Mouse (Mus musculus): Measurements from ENCODE around the gene Col19a1.

Gene Col19a1

DNA sequence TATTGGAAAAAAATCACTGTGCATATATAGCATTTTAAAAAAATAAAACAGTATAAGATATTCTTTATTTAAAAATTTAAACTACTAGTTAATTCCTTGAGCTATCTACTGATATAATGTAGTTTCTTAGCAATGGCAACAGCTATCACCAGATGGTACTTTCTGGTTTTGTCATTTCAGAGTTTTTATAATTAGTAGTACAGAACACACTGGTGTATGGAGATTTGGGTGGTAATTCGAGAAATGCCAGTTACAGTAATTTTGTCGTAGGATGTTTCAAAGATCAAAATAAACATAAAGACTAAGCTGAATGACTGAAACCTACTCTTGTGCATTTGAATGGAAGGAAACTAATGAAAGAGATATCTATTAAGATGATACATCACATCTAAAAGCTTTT is 129.3 kb downstream of the Col19a1 start:
- no peak for DNase-seq

DNA sequence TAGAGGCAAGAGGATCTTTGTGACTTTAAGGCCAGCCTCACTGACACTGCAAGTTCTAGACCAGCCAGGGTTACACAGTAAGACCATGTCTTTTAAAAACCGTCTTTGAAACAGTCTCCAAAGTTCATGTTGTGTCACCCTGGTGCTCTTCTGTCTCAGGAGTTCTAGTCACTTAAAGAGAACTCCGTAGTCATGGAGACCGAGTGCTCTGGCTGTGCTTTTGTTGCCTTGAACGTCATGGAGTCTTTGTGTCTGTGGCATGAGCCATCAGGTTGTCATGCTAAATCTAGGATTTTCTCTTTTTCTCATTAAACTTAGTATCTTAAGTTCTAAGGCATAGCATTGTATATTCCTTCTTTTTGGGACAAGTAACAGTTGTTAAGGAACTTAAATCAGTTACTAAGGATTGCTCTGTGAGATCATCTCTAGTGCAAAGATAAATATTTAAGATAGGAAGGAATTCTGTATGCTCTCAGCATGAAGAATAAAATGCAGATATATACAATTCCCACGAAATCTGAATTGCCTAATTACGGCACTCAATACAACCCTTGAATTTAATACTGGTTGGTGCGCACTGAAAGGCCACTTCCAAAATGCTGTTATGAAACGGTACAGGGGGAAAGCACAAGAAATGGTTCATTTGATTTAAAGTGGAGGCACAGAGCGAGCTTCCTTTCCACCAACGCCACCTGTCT is 134.6 kb downstream of the Col19a1 start:
- DNase-seq, result no peak

DNA sequence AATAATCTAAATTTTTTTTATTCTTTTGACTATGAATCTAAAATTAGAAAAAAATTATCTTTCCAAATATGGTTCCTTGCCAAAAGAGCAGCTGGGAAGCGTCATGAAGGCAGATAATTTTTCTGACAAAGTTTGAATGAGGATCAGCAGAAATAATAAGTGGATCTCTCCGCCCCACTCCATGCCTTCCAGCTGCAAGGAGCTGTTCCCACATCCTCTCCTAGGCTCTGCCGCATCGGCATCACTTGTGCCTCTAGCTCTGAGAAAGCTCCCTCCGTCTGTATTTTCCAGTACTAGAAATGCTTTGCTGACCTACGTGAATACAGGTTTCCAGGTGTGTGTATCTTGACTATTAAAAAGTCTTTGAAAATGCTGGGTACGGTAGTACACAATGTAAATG is 135.1 kb downstream of the Col19a1 start:
- DNase-seq, result peak; percentile 48 to 75

DNA sequence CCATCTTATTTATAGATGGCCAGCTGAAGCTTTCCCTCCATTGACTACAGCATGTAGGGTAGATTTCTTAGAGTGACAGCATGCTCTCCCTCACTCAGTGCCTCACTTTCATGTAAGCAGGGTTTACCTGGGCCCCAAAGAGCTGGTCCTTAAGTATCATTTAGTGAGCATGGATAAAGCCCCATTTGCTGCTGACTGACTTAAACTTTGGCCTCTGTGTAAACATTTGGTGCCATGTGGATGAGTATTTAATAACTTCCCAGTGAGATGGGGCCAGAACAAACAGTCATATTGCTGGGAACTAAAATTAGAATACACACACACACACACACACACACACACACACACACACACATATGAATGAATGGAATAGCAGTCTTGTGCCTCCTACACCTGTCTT is 149.8 kb downstream of the Col19a1 start:
- no peak for DNase-seq

DNA sequence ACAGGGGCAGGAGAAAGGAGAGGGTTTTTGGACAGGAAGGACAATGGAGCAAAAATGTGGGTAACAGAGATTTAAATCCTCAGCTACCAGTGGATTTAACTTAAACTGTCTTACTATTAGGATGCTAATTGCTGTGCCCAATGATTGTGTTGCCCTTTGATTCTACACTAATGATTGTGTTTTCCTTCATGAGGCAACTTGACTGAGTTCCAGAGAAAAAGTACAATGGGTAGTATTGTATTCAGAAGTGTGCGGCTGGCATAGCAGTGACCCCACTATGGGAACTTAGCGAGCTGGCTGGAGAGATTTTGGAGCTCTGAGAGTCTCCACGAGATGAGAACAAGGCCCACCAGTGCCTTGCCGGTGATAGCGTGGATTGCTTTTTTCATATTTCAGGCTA is 159.0 kb downstream of the Col19a1 start:
- no peak for DNase-seq

DNA sequence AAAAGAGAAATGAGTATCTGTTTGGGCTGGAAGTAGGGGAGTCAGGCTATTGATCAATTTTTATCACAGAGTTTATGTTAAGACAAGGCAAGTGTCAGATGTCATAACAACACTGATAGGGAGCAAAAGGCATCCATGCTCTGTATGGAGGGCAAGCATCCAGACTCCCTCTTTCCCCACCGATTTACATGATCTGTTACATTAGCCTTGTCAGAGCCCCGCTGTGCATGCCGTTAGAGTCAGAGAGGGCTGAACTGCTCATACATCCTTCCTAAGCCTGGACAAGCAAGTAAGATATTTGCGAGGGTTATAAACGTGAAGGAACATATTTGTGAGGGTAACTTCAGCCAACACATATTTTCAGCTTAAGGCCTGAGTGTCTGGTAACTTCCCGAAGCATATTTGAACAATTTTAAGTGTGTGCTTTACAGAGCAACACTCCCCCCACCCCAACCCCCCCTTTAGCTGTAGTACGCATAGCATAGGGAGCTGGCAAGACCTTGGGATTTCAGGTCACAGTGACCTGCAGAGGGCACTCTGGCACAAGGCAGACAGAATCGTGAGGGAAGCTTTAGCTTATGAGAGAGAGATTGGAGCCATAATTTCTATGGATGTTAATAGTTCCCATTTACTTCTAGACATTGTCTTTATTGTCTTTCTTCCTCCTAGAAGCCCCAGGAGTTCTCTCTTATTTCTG is 209.0 kb downstream of the Col19a1 start:
- peak; percentile 32 to 49 for DNase-seq

DNA sequence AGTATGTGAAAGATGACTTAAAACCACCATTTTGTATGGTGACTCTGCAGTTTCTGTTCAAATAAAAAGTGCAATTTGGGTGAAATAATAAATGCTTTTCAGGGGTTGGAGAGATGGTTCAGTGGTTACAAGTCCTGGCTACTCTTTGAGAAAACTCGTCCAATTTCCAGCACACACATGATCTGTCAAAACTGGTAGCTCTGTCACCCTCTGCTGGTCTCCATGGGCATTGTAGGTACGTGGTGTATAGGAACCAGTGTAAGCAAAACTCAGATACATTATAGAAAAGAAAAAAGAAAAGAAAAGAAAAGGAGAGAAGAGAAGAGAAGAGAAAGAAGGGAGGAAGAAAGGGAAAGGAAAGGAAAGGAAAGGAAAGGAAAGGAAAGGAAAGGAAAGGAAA is 212.4 kb downstream of the Col19a1 start:
- DNase-seq, result peak in 1 of 2 experiments; percentile 11

DNA sequence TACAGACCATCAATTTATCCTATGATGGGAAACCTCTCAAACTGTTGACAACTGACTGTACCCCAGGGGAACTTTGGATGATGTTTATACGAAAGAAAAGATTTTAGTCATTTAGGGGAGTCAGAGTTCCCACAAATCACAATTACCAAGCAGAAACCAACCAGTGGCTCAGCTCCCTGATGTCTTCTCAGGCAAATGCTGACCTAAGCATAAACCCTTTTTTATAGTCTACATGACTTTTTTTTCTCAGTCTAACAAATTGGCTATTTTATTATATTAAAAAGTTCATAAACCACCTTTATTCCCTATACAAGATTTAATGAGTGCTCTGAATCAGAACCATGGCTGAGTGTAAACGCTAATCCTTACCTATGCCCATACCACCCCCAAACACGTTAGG is 213.6 kb downstream of the Col19a1 start:
- DNase-seq, result no peak

DNA sequence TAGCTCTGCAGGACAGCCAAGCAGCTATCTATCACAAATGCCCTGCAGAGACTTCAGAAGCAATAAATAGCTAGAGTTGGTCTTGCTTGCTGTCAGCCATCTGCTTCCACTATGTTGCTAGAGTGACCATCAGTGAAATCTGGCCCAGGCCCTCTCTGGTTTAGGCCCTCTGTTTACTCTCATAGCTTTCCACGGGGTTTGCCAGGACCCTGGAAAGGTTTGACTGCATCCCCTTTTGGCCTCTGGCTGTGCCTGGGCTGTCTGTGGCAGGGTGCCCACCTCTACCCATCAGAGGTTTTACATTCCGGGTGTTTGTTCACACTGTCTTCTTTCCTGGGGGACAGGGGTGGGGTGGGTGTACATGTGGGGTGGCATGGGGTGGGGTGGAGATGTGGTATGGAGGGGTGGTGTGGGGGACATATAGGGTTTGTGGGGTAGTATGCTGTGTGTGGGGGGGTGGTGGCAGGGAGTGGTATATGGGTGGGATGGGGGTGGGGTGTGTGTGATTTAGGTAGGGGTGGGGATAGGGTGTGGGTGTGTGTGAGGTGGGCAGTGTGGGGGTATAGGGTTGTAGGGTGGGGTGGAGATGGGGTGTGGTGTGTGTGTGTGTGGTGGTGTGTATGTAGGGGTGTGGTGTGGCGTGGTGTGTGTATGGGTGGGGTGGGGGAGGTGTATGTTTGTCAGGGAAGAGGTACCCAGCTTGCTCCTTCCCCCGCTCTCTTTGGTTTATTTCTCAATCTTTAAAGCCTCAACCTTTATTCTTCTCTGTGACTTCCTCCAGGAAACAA is 214.6 kb downstream of the Col19a1 start:
- DNase-seq, result no peak

DNA sequence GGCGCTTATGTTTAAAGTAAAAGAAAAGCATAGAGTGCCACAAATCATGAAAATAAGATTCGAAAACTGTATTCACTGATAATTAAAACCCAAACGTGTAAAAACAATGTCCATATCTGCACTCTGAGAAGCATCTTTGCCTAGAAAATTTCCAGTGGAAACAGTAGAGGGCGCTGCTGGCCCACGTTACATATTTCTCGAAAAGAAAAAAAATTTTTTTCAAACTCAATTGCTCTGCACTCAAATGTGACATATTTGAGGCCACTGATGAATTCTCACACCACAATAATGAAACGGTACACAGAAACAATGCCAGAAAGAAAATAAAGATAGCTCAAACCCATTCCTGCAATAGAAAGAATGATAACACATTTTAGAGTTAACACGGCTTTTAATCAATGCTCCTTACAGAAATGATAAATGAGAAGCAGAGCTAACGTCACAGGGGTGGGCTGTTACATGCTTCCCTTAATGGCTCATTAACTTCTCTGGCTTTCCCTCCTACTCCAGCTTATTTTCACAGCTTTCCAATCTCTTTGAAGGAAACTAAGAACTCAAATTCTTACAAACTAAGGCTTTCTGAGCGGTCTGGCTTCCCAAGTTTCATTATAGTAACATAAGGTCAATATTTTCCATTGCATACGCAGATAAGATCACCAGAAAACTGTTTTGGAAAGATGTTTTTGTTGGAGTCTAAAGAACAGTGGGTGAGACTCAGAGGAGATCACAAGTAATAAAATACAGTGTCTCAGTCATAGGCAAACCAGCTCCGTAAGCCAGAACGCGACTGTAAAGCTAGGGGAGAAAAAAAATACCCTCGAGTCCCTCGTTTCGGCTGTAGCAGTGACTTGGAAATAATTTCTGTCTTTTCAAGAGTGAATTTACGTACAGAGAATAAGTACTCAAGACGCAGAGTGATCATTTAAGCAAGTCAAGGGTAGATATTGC is 219.4 kb downstream of the Col19a1 start:
- DNase-seq, result peak in 1 of 2 experiments; percentile 29

DNA sequence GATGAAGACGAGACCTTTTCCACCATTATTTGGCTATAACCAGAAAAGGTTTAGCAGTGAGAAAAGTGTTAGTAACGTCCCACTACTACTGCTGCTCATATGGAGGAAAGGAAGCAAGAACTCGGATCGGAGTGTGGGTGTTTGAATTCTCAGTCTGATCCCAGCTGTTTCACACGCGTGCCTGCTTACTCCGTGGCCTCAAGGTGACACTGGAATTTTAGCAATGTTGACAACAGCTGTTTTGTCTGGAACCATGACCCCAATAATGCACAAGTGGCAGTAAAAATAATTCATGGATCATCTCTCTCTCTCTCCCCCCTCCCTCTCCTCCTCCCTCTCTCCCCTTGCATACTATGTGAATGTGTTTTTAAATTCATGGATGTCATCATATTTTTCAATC is 222.5 kb downstream of the Col19a1 start:
- no peak for DNase-seq

DNA sequence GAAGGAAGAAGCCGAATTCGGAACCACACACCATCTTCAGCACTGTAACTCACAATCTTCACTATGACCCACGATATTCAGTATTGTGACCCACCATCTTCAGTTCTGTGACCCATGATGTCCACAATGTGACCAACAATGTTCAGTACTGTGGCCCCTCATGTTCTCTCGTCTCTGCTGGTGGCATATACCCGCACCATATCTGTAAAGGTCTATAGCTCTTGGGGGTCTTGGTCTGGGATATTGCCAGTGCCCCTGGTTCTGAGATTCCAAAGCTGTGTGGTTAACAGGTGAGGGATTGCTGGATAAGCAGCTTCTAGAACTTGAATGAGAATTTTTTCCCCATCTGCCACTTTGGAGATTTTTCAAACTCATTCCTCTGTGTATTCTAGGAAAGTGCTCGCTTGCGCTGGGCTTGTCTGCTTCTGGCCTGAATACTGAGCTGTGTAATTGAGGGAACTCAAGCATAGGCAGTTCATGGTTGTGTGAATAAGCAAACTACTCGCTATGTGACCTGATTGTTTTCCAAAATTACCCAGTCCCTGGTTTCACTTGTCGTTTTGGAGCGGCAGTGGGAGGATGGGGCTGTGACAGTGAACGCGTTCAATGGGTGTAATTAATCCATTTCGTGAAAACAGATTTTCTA is 225.2 kb downstream of the Col19a1 start:
- DNase-seq, result no peak

DNA sequence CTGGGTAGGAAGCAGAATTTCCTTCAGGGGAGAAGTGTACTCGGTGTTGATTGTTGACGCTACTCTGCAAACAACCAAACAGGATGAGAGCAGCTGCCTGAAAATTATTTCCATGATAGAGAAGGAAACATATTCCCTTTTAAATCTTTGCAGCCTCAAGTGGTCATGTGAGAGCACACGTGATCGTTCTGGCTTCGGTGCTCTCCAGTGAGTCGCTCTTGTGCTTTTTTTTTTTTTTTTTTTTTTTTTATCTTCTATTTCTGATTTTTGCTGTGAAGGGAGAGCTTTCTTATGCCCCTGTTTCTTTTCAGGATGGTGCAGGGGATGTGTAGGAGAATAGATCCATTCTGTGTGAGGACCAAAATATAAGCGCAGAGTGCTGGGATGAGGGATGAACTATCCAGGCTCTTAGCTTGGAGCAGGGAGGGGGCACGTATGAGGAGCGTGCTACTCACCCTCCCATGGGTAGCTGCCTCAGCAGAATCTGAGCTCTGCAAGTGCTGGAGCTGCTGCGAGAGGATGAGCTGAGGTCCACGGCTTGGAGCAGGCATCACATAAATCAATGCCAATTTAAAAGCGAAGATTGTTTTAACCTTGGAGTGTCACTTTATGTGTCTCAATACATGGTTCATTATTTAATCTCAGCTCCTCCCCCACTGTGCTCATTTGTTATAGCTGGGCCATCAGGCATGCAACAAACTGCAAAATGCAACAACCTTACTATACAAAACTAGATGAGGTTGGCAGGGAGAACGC is 237.6 kb downstream of the Col19a1 start:
- no peak for DNase-seq

DNA sequence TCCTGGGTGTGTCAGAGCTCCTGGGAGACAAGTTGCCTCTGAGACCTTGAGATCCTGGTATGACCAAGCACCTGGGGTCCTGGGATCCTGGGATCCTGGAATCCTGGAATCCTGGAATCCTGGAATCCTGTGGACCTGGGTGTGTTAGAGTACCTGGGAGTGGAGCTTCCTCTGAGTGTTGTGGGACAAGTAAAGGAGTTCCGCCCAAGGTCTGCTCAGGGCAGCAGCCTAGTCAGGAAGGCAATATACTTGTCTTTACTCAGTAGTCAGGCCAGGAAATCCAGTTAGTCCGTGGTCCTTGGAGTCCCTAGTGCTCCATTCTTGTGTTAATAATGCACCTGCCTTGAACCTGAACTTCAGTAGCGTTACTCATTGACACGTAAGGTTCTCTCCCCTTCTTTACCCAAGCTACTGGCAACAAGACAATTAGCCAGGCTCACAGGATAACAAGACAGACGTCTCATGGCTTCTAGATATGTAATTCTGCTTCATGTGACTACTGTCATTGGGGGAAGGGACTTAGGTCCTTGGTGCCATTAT is 239.6 kb downstream of the Col19a1 start:
- no peak for DNase-seq

DNA sequence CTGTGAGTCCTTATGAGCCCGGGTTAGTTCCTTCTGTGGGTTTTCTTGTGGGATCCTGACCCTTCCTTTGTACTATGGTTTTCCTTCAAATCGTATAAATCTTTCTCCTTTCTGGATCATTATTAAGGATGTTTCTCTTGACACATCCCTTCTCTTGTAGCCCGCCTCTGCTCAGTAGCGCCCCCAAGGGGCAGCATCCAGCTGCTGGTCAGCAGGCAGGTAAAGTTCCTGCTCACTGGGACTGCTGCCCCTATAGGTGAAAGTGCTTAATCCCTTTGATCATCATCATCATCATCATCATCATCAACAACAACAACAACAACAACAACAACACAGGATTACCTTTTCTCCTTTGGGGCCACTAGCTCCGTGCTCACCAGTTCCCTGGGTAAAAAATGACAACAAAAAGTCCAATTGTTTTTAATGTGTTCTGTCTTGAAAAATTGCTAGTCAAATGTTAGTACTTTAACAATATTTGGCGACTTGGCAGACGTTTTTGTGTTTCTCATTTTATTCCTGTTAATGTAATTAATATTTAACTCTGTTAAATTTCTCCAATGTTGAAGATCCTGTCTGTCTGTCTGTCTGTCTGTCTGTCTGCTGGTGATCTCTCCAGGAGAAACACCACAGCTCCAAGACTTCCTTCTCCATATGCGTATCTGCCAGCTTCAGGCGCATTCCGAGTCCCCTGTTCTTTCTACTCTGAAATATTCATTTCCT is 249.6 kb downstream of the Col19a1 start:
- no peak for DNase-seq

DNA sequence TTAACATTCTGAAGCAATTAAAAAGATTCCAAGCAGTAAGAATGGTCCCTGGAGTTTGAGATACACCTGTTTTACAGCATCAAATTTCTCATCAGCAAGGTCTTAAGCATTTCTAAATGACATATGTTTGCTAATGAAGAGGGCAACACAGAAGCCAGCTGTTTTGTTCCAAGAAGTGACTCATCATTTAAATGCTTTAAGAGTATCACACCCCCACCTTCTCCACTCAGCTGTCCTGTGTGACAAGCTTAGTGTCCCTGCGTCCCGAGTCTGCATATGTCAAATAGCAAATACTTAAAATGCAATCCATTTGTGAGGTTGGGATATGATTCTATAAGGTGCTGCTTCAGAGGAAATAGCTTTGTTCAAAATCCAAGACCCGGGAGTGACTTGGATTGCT is 251.2 kb downstream of the Col19a1 start:
- no peak for DNase-seq

DNA sequence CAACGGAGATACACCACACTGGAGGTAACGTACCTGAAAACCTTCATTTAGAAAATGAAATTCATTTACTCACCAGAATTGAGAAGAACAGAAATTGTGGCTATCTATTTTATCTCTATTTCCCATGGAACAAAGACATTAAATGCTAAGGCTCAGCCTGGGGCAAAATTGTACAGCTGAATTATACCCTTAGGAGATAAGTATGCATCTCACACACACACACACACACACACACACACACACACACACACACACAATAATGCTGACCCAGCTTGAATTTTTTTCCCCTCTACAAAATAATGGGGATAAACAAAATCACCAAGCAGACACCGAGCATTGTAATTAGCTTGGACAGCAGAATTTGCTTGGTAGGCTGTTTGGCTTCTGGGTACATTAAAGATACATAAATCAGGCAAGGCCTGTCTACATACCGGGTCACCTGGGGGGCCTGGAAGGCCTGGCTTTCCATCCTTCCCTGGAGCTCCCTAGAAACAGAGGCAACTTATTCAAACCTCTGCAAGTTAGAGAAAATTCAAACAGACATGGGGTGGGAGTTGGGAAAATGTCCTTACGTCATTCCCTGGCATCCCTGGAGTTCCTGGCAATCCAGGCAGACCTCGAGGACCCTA is 270.2 kb downstream of the Col19a1 start:
- no peak for DNase-seq

DNA sequence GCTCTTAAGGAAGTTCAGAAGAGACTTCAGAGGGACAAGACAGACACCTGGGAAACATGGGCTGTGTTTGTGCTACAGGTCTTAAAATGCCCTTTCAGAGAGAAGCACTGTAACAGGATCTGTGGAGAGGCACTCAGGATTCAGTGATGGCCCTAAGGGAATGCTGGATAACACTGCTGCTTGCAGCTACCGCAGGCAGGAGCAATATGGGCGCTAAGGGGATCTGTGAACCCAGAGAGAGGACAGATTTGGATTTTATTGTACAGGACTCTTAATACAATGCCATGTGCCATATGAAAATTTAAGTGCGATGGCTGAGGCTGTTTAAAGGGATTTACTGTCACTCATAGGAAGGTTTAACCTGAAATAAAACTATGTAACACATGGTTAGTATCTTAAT is 270.8 kb downstream of the Col19a1 start:
- DNase-seq, result no peak

DNA sequence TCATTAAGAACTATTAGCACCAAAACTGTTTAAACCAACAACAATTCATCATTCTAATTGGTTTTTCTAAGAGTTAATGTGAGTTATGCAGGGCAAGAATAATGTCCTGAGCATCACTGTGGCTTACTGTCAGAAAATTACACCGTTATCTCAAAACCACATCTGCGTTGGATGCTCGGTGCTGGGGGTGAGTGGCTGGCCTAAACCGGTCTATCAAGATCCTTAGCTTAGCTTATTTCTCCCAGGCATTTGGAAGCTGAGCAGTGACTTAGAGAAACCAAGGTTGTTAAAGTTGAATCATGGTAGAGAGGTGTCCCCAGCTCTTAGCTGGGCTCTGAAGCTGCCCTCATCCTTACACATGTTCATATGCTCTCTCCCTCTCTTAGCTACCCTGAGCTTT is 276.4 kb downstream of the Col19a1 start:
- no peak for DNase-seq

DNA sequence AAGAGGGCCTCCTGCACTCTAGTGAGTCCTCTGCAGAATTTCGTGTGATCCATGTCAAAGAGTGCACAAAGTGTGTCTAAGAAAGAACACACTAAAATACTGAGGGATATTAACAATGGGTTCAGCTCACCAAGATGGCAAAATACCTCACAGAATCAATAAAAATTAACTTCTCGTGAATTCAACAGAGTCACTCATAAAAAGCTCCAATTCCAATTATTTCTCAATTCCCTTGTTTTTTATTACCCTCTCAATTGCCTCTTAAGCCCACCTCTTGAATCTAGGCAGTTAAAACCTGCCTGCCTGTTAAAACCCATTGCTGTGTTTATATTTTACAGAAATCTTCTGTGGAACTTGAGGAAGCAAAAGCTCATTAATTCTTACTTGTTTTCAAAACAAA is 277.1 kb downstream of the Col19a1 start:
- DNase-seq, result no peak
